Mouse (Mus musculus) limb, embryonic 12.5 days (tissue): ENCODE measurements around the gene A130010J15Rik. TPM values are rescaled to one million over a fixed set of nuclear protein-coding genes. Genes with fewer than 3 reads are reported as not detected.

Experiments
- polyA plus RNA-seq: library from polyadenylated mRNA; unstranded; fragments of >200 nt; fragmentation: Nextera tagmentation; extraction: Ambion mirVana; gene quantifications from 2 replicates; pipeline ENCODE4 v1.2.1, GENCODE M21; 2016

A130010J15Rik gene
- polyA plus RNA-seq, 1 experiment from 2014 or later, result 14.9 TPM

Other genes starting within 250 kb of the A130010J15Rik start
- gene Syt14, start 132.3 kb upstream of the A130010J15Rik start, polyA plus RNA-seq, result 4.2 and 4.9 TPM in 2 replicates
- gene Diexf, start 37.8 kb upstream of the A130010J15Rik start, polyA plus RNA-seq, result 12.0 TPM in 2 replicates
- gene Irf6, start 14.9 kb upstream of the A130010J15Rik start, polyA plus RNA-seq, result 8.7 and 10.9 TPM in 2 replicates
- 4.3 and 4.5 TPM in 2 replicates for gene Traf3ip3, start 33.7 kb downstream of the A130010J15Rik start, polyA plus RNA-seq
- gene Lamb3, start 39.7 kb downstream of the A130010J15Rik start, polyA plus RNA-seq, result 2.0 and 2.2 TPM in 2 replicates
- 0.28 and 0.61 TPM in 2 replicates for gene Hsd11b1, start 96.0 kb downstream of the A130010J15Rik start, polyA plus RNA-seq
- 10.4 and 12.8 TPM in 2 replicates for gene G0s2, start 105.2 kb downstream of the A130010J15Rik start, polyA plus RNA-seq
- 20.2 and 21.7 TPM in 2 replicates for gene Camk1g, start 202.3 kb downstream of the A130010J15Rik start, polyA plus RNA-seq